Mouse (Mus musculus) liver, postnatal 0 days (tissue): ENCODE measurements around the gene Rnf187. TPM values are rescaled to one million over a fixed set of nuclear protein-coding genes. Genes with fewer than 3 reads are reported as not detected.

Source experiments
- ATAC-seq: fragments of 200-750 bp; cut with Nextera tagmentation; 2 replicates; pipeline ENCODE4 v1.8.0; 2017; ENCODE audit warnings: mild to moderate bottlenecking, moderate library complexity
- DNase-seq: peaks from one replicate; pipeline ENCODE4 v3.0.0-alpha.2; 2016
- H3K27ac ChIP-seq: fragments of 300-500 bp; sonication (generic); 2 replicates; pipeline ENCODE4 v1.5.1; 2014; ENCODE audit warnings: antibody characterized with exemption, moderate library complexity, mild to moderate bottlenecking, low read depth
- H3K27me3 ChIP-seq: fragments of 300-500 bp; sonication (generic); 2 replicates; pipeline ENCODE4 v1.6.1; 2014; ENCODE audit warnings: low read length, control low read depth, mixed read lengths; ENCODE audit not compliant: insufficient read depth
- H3K36me3 ChIP-seq: fragments of 300-500 bp; sonication (generic); replicated peaks from 2 replicates; pipeline ENCODE4 v1.6.1; 2014; ENCODE audit warnings: mild to moderate bottlenecking, control low read depth, low read length, moderate library complexity, mixed read lengths; ENCODE audit not compliant: insufficient read depth
- H3K4me1 ChIP-seq: fragments of 300-500 bp; sonication (generic); 2 replicates; pipeline ENCODE4 v1.6.1; 2014; ENCODE audit warnings: antibody characterized with exemption, mild to moderate bottlenecking, control low read depth; ENCODE audit not compliant: insufficient read depth
- H3K4me2 ChIP-seq: fragments of 300-500 bp; sonication (generic); 2 replicates; pipeline ENCODE4 v1.6.1; 2014; ENCODE audit warnings: low read depth, mild to moderate bottlenecking, low read length, moderate library complexity, mixed read lengths
- H3K4me3 ChIP-seq: fragments of 300-500 bp; sonication (generic); 2 replicates; pipeline ENCODE4 v1.5.1; 2014; ENCODE audit warnings: low read depth, low read length
- H3K9ac ChIP-seq: fragments of 300-500 bp; sonication (generic); replicated peaks from 2 replicates; pipeline ENCODE4 v1.6.1; 2014; ENCODE audit warnings: mild to moderate bottlenecking, moderate library complexity
- H3K9me3 ChIP-seq: fragments of 300-500 bp; sonication (generic); 2 replicates; pipeline ENCODE4 v1.6.1; 2016; ENCODE audit warnings: mild to moderate bottlenecking, control low read depth, low read length, mixed read lengths
- CTCF ChIP-seq: sonication (generic); IDR thresholded peaks from 2 replicates; pipeline ENCODE4 v1.5.1; 2016; ENCODE audit warnings: antibody characterized with exemption, low read depth
- EP300 ChIP-seq: IDR thresholded peaks from 2 replicates; pipeline ENCODE4 v1.6.1; 2016; ENCODE audit warnings: antibody characterized with exemption, low read depth, mild to moderate bottlenecking
- WGBS: fragments of 180-500 bp; shearing (Covaris S2); extraction: QIAGEN DNeasy Blood & Tissue Kit; methylation state at CpG from one replicate; pipeline ENCODE4 v1.1.7; 2014; ENCODE audit not compliant: insufficient replicate concordance; 5-methylcytosine and 5-hydroxymethylcytosine counted together
- polyA plus RNA-seq: library from polyadenylated mRNA; unstranded; fragments of >200 nt; fragmentation: Nextera tagmentation; extraction: Ambion mirVana; gene quantifications from 2 replicates; pipeline ENCODE4 v1.2.1, GENCODE M21; 2015

Rnf187 gene
- polyA plus RNA-seq, 1 experiment from 2014 or later: 85.3 TPM

- Histone ChIP-seq H3K27me3 (peaks cover 27% of the 10 kb centered on the region), H3K9me3 (no peaks in the 10 kb centered on the region), H3K36me3 (no peaks in the 10 kb centered on the region), H3K9ac (no peak overlapping the region), H3K27ac (no peak overlapping the region), H3K4me1 (peaks cover 18% of the 10 kb centered on the region), H3K4me3 (no peak overlapping the region), H3K4me2 (peak overlapping the region; percentile 72; the same call in 1 of the 2 replicates)
- DNase-seq (no peak), ATAC-seq (no peak)
- 68% methylated on average over 3 of the region's 3 CpGs for WGBS
- no peak for TF ChIP-seq EP300
- TF ChIP-seq CTCF: no peak
Measured at GRCm38 (mm10) chr11:58947306-58947705, 8.6 kb upstream of the Rnf187 start.

GRCm38 (mm10) chr11:58944136-58944535, 5.4 kb upstream of the Rnf187 start:
- H3K9ac ChIP-seq: no peak overlapping the region
- H3K36me3 ChIP-seq: no peaks in the 10 kb centered on the region
- no peaks in the 10 kb centered on the region for H3K9me3 ChIP-seq
- peaks cover 14% of the 10 kb centered on the region; the same call in 1 of the 2 replicates for H3K27me3 ChIP-seq
- TF ChIP-seq CTCF (no peak), EP300 (no peak)
- H3K27ac ChIP-seq: no peak overlapping the region
- H3K4me1 ChIP-seq: peaks cover 15% of the 10 kb centered on the region
- H3K4me2 ChIP-seq: no peak overlapping the region
- DNase-seq: no peak
- H3K4me3 ChIP-seq: no peak overlapping the region
- 81% methylated on average over 5 of the region's 5 CpGs for WGBS
- ATAC-seq: no peak

- WGBS: 22% methylated on average over 6 of the region's 6 CpGs
- Histone ChIP-seq H3K4me1 (peaks cover 14% of the 10 kb centered on the region), H3K4me3 (peak overlapping the region; percentile 91), H3K27ac (no peak overlapping the region), H3K27me3 (no peaks in the 10 kb centered on the region), H3K9ac (peak overlapping the region; percentile 94; the same call in 1 of the 2 replicates), H3K9me3 (no peaks in the 10 kb centered on the region), H3K4me2 (peak overlapping the region; percentile 100), H3K36me3 (peaks cover 21% of the 10 kb centered on the region)
- DNase-seq (no peak), ATAC-seq (no peak)
- TF ChIP-seq EP300 (peak; percentile 10), CTCF (no peak)
Measured at GRCm38 (mm10) chr11:58939088-58939439, 348 bp upstream of the Rnf187 start.

DNA sequence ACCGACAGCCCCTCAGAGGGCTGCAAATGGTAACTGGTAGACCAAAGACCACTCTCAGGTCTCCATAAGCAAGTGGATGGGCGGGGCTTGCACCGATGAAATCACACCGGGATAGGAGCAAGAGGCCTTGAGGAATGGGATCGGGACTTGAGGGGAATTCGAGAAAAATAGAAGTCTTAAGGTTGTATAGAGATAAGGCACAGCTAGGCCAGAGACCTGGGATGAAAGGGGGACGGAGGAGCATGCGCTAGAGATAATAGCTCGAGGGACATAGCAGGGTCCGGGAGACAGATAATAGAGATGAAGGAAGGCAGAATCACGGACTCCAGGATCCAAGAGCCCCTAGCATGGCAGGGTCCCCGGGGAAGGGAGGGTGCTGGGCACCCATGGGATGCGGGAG, 807 bp downstream of the Rnf187 start:
- no peaks in the 10 kb centered on the region for H3K27me3 ChIP-seq
- H3K4me1 ChIP-seq: peaks cover 14% of the 10 kb centered on the region
- H3K36me3 ChIP-seq: peaks cover 33% of the 10 kb centered on the region
- H3K9ac ChIP-seq: peak overlapping the region; percentile 94
- peak overlapping the region; percentile 91 for H3K4me3 ChIP-seq
- no peak for TF ChIP-seq EP300
- no peak for TF ChIP-seq CTCF
- WGBS: 2% methylated on average over 13 of the region's 13 CpGs
- ATAC-seq (no peak), DNase-seq (no peak)
- H3K9me3 ChIP-seq: no peaks in the 10 kb centered on the region
- H3K27ac ChIP-seq: peak overlapping the region; percentile 94
- H3K4me2 ChIP-seq: peak overlapping the region; percentile 100

- no peak for TF ChIP-seq EP300
- peak; percentile 58 for TF ChIP-seq CTCF
- Histone ChIP-seq H3K4me2 (no peak overlapping the region), H3K27ac (no peak overlapping the region), H3K4me3 (no peak overlapping the region), H3K4me1 (peaks cover 27% of the 10 kb centered on the region), H3K36me3 (peaks cover 49% of the 10 kb centered on the region), H3K9me3 (no peaks in the 10 kb centered on the region), H3K27me3 (no peaks in the 10 kb centered on the region), H3K9ac (no peak overlapping the region)
- WGBS: 77% methylated on average over 4 of the region's 4 CpGs
- no peak for ATAC-seq
- DNase-seq: no peak
Measured at GRCm38 (mm10) chr11:58931576-58931975, 7.1 kb downstream of the Rnf187 start.

- peaks cover 37% of the 10 kb centered on the region for H3K36me3 ChIP-seq
- no peaks in the 10 kb centered on the region for H3K27me3 ChIP-seq
- H3K4me1 ChIP-seq: peaks cover 27% of the 10 kb centered on the region
- no peak overlapping the region for H3K9ac ChIP-seq
- H3K4me3 ChIP-seq: no peak overlapping the region
- ATAC-seq (peak; percentile 15; the same call in 1 of the 2 replicates), DNase-seq (no peak)
- WGBS: 54% methylated on average over 3 of the region's 3 CpGs
- peak overlapping the region; percentile 45; the same call in 1 of the 2 replicates for H3K27ac ChIP-seq
- no peaks in the 10 kb centered on the region for H3K9me3 ChIP-seq
- TF ChIP-seq EP300: peak; percentile 61; the same call in 1 of the 2 replicates
- TF ChIP-seq CTCF: peak; percentile 35
- H3K4me2 ChIP-seq: no peak overlapping the region
Measured at GRCm38 (mm10) chr11:58930254-58930653, 8.5 kb downstream of the Rnf187 start.

DNA sequence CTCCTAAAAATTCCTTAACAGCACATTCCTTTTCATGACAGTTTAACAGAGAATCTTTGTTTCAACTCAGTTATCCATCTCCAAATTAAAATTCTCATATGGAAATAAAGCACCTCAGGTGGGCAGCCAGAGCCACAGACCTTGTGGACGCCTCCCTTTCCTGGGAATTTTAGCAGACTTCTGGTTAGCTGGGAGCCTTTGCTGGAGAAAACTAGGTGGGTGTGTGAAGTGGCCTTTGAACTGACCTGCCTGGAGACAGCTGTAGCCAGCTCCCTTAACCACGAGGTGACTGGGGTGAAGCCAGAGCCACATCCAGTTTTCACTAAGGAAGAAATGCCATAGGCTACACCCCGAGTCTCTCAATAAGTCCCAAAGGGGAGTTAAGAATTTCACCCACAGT, 9.1 kb downstream of the Rnf187 start:
- Histone ChIP-seq H3K9me3 (no peaks in the 10 kb centered on the region), H3K27me3 (no peaks in the 10 kb centered on the region), H3K4me2 (no peak overlapping the region), H3K27ac (peak overlapping the region; percentile 35; the same call in 1 of the 2 replicates), H3K4me3 (no peak overlapping the region), H3K9ac (0 out of 2 replicates have a peak overlapping the region, but pooled peaks have one; percentile 23), H3K4me1 (peaks cover 27% of the 10 kb centered on the region), H3K36me3 (peaks cover 35% of the 10 kb centered on the region)
- no peak for DNase-seq
- WGBS: 51% methylated on average over 3 of the region's 3 CpGs
- TF ChIP-seq EP300 (no peak), CTCF (no peak)
- no peak for ATAC-seq
